Mouse (Mus musculus) C2C12 (cell line): ENCODE measurements around the gene Nipal4.

Experiments used
- CTCF ChIP-seq: IDR thresholded peaks from one replicate; pipeline ENCODE4 v1.5.1; 2011; ENCODE audit not compliant: control insufficient read depth, insufficient read depth, insufficient read length
- MAX ChIP-seq: IDR thresholded peaks from one replicate; pipeline ENCODE4 v1.6.1; 2011; ENCODE audit warnings: mild to moderate bottlenecking, control low read depth
- MYOD1 ChIP-seq: IDR thresholded peaks from one replicate; pipeline ENCODE4 v1.6.1; 2011; ENCODE audit warnings: low read depth; ENCODE audit not compliant: control insufficient read depth, insufficient read length

GRCm38 (mm10) chr11:46113211-46113610 is 53.1 kb downstream of the Nipal4 start:
- TF ChIP-seq MAX (no peak), MYOD1 (no peak), CTCF (no peak)
